Mouse (Mus musculus) stomach, embryonic 14.5 days (tissue): ENCODE measurements at regions not wholly inside any gene's neighbourhood (a gene's known extent, or its start where the extent isn't known, plus 50 kb on each side); places are given as distances from the start of the nearest gene placed in this dataset.
"Not testable (repeated sequence)": the region's sequence is repeated elsewhere in the genome, so short reads cannot be mapped to it uniquely, and the experiment has no call there.

Experiments used
- ATAC-seq: fragments of 200-750 bp; cut with Nextera tagmentation; 2 replicates; pipeline ENCODE4 v1.8.0; 2017; ENCODE audit warnings: low read depth, moderate TSS enrichment; ENCODE audit not compliant: insufficient number of reproducible peaks, insufficient read depth, low FRiP score
- H3K27ac ChIP-seq: fragments of 300-500 bp; sonication (generic); 2 replicates; pipeline ENCODE4 v1.5.1; 2014; ENCODE audit warnings: mild to moderate bottlenecking, low read length, moderate library complexity, mixed read lengths
- H3K27me3 ChIP-seq: fragments of 300-500 bp; sonication (generic); 2 replicates; pipeline ENCODE4 v1.6.1; 2014; ENCODE audit warnings: low read length, control low read depth, mixed read lengths; ENCODE audit not compliant: control insufficient read depth, insufficient read depth
- H3K36me3 ChIP-seq: fragments of 300-500 bp; sonication (generic); 2 replicates; pipeline ENCODE4 v1.6.1; 2014; ENCODE audit warnings: mild to moderate bottlenecking, control low read depth, low read length, moderate library complexity, mixed read lengths; ENCODE audit not compliant: control insufficient read depth, insufficient read depth
- H3K4me1 ChIP-seq: fragments of 300-500 bp; sonication (generic); 2 replicates; pipeline ENCODE4 v1.6.1; 2014; ENCODE audit warnings: low read length, control low read depth, mixed read lengths; ENCODE audit not compliant: control insufficient read depth, insufficient read depth
- H3K4me2 ChIP-seq: fragments of 300-500 bp; sonication (generic); replicated peaks from 2 replicates; pipeline ENCODE4 v1.6.1; 2014; ENCODE audit warnings: low read depth, low read length, control low read depth
- H3K4me3 ChIP-seq: fragments of 300-500 bp; sonication (generic); 2 replicates; pipeline ENCODE4 v1.5.1; 2014; ENCODE audit warnings: low read depth, low read length, control low read depth
- H3K9ac ChIP-seq: fragments of 300-500 bp; sonication (generic); replicated peaks from 2 replicates; pipeline ENCODE4 v1.6.1; 2014; ENCODE audit warnings: low read depth, mild to moderate bottlenecking, control low read depth, low read length, moderate library complexity, mixed read lengths
- H3K9me3 ChIP-seq: fragments of 300-500 bp; sonication (generic); 2 replicates; pipeline ENCODE4 v1.6.1; 2016; ENCODE audit warnings: low read depth, low read length, control low read depth; ENCODE audit not compliant: control insufficient read depth
- WGBS: fragments of 180-500 bp; shearing (Covaris S2); extraction: QIAGEN DNeasy Blood & Tissue Kit; methylation state at CpG from one replicate; pipeline ENCODE4 v1.1.7; 2014; 5-methylcytosine and 5-hydroxymethylcytosine counted together

GRCm38 (mm10) chr5:6590058-6590457, 713.9 kb upstream of the Tex47 start:
- no peak for ATAC-seq
- Histone ChIP-seq H3K4me2 (no peak overlapping the region), H3K9me3 (no peaks in the 10 kb centered on the region), H3K36me3 (no peaks in the 10 kb centered on the region), H3K9ac (no peak overlapping the region), H3K27ac (no peak overlapping the region), H3K4me1 (no peaks in the 10 kb centered on the region), H3K27me3 (no peaks in the 10 kb centered on the region), H3K4me3 (no peak overlapping the region)
- 68% methylated on average over 4 of the region's 4 CpGs for WGBS

- H3K4me3 ChIP-seq, H3K9ac ChIP-seq, H3K4me2 ChIP-seq, ATAC-seq, H3K36me3 ChIP-seq, H3K4me1 ChIP-seq, H3K27ac ChIP-seq, H3K9me3 ChIP-seq, H3K27me3 ChIP-seq: not testable (repeated sequence)
- 74% methylated on average over 3 of the region's 3 CpGs for WGBS
Observed at GRCm38 (mm10) chr5:6611151-6611550, 692.8 kb upstream of the Tex47 start.

DNA sequence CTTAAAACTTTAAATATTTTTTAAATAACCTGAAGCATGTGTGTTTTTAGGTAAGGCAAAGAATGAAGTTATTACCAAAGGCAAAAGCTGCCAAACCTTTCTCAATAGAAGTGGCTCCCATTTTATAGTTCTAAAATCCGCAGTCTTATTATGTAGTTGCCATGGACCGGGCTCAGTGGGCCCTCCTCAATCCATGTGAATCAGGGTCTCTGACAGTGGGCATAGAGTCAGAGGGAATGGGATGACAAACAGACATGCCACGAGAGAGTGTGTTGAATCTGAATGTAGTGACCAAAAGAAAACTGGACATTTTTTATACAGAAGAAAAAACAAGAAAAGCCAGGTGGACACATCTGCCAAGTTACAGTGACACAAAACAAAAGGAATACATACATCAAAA, 659.0 kb upstream of the Tex47 start:
- Histone ChIP-seq H3K9ac (no peak overlapping the region), H3K36me3 (no peaks in the 10 kb centered on the region), H3K27ac (no peak overlapping the region), H3K4me3 (no peak overlapping the region), H3K9me3 (no peaks in the 10 kb centered on the region), H3K27me3 (no peaks in the 10 kb centered on the region), H3K4me2 (no peak overlapping the region), H3K4me1 (no peaks in the 10 kb centered on the region)
- ATAC-seq = no peak
- 67% methylated on average over 3 of the region's 3 CpGs for WGBS

DNA sequence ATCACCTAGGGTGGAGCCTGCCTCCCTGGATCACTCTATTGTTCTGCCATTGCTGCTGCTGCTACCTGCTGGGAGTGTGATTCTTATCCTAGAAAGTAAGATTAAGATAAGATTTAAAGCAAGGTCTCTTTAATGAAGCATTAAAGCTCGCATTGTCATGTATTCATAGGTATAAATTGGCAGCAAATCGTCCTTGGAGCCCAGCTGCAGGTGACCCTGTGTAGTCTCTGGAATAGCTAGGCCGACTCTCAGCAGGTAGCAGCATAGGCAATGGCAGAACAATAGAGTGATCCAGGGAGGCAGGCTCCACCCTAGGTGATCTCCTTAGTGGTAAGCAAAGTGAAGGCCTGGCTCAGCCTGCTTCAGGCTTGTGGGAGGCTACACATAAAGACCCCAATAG, 627.7 kb upstream of the Tex47 start:
- not testable (repeated sequence) for H3K27ac ChIP-seq, H3K4me1 ChIP-seq, H3K9me3 ChIP-seq, H3K4me2 ChIP-seq, H3K36me3 ChIP-seq, H3K9ac ChIP-seq, H3K27me3 ChIP-seq, ATAC-seq, H3K4me3 ChIP-seq
- WGBS = 65% methylated on average over 3 of the region's 3 CpGs

GRCm38 (mm10) chr5:6709668-6710309, 594.1 kb upstream of the Tex47 start:
- H3K36me3 ChIP-seq = no peaks in the 10 kb centered on the region
- peak; percentile 75; the same call in 1 of the 2 replicates for ATAC-seq
- no peak overlapping the region for H3K4me3 ChIP-seq
- H3K4me1 ChIP-seq = no peaks in the 10 kb centered on the region
- H3K27me3 ChIP-seq = no peaks in the 10 kb centered on the region
- no peaks in the 10 kb centered on the region for H3K9me3 ChIP-seq
- 62% methylated on average over 4 of the region's 4 CpGs for WGBS
- H3K4me2 ChIP-seq = no peak overlapping the region
- H3K9ac ChIP-seq = no peak overlapping the region
- no peak overlapping the region for H3K27ac ChIP-seq

- Histone ChIP-seq H3K9me3 (no peaks in the 10 kb centered on the region), H3K27me3 (no peaks in the 10 kb centered on the region)
Observed at GRCm38 (mm10) chr5:6716179-6716578, 587.7 kb upstream of the Tex47 start.

GRCm38 (mm10) chr5:6716630-6717029, 587.3 kb upstream of the Tex47 start:
- H3K27me3 ChIP-seq = no peaks in the 10 kb centered on the region
- 43% methylated on average over 1 of the region's 1 CpGs for WGBS
- H3K4me3 ChIP-seq = no peak overlapping the region
- no peaks in the 10 kb centered on the region for H3K4me1 ChIP-seq
- H3K4me2 ChIP-seq = no peak overlapping the region
- H3K27ac ChIP-seq = no peak overlapping the region
- H3K36me3 ChIP-seq = no peaks in the 10 kb centered on the region
- no peak overlapping the region for H3K9ac ChIP-seq
- ATAC-seq = no peak
- no peaks in the 10 kb centered on the region for H3K9me3 ChIP-seq

More at GRCm38 (mm10) chr5:6716179-6716578, 587.7 kb upstream of the Tex47 start:
- Histone ChIP-seq H3K27ac (no peak overlapping the region), H3K36me3 (no peaks in the 10 kb centered on the region), H3K4me2 (no peak overlapping the region), H3K9ac (no peak overlapping the region), H3K4me1 (no peaks in the 10 kb centered on the region), H3K4me3 (no peak overlapping the region)
- WGBS = 52% methylated on average over 1 of the region's 1 CpGs
- ATAC-seq = no peak
